Mouse (Mus musculus): ENCODE results near the gene Syvn1. TPM values are rescaled to one million over a fixed set of nuclear protein-coding genes. Genes with fewer than 3 reads are reported as not detected.
A peak's percentile ranks its signal among the peaks of the same experiment; 100 is the strongest.
"Not testable (repeated sequence)": the region's sequence is repeated elsewhere in the genome, so short reads cannot be mapped to it uniquely, and the experiment has no call there.

The Syvn1 gene
- polyA plus RNA-seq, 1 experiment = 27.5 TPM

DNA sequence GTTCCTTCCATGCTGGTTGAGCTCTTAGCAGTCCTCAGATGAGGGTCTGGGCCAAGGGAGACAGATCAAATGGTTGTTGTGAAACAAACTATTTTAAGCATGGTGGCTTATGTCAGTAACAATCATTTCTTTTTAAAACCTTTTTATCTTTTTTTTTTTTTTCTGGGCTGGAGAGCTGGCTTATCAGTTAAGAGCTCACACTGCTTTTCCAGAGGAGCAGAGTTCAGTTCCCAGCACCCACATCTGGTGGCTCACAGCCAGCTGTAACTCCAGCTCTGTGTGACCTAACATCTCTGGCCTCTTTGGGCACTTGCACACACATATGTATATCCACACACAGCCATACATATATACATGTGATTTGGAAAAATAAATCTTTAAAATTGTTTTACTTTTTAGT is 8.7 kb upstream of the Syvn1 start:
- no peak overlapping the region for H3K4me3 ChIP-seq (ENCODE audit: insufficient read depth, low read length)
- TF ChIP-seq CTCF (IDR thresholded peaks at IDR 0.05; ENCODE audit: extremely low read depth, insufficient read depth, low read length) (no peak), POLR2A (IDR thresholded peaks at IDR 0.05; ENCODE audit: extremely low read depth, insufficient read depth, low read length) (no peak)
- H3K27ac ChIP-seq (ENCODE audit: insufficient read depth, low read length) = no peak overlapping the region
- H3K4me1 ChIP-seq (ENCODE audit: control insufficient read depth, insufficient read depth, low read length) = no peaks in the 10 kb centered on the region

DNA sequence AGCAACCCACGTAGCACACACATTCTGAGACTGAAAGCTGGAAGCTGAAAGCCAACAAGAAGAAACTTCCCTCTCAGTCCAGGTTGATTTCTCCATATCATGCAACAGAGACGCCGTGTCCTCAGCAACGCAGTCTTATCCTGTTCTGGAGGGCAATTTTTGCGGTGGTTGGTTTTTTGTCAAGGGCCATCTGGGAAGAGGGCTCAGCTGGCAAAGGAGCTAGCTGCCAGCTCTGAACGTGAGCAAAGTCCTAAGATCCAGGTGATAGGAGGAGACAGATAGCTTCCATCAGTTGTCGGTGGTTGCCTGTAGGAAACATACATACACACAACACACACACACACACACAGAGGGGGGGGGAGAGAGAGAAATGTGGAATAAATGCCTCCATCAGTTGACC is 8.1 kb upstream of the Syvn1 start:
- Histone ChIP-seq H3K4me3 (ENCODE audit: insufficient read depth, low read length) (no peak overlapping the region), H3K27ac (ENCODE audit: insufficient read depth, low read length) (no peak overlapping the region), H3K4me1 (ENCODE audit: control insufficient read depth, insufficient read depth, low read length) (no peaks in the 10 kb centered on the region)
- TF ChIP-seq CTCF (IDR thresholded peaks at IDR 0.05; ENCODE audit: extremely low read depth, insufficient read depth, low read length) = no peak
- no peak for TF ChIP-seq POLR2A (IDR thresholded peaks at IDR 0.05; ENCODE audit: extremely low read depth, insufficient read depth, low read length)

DNA sequence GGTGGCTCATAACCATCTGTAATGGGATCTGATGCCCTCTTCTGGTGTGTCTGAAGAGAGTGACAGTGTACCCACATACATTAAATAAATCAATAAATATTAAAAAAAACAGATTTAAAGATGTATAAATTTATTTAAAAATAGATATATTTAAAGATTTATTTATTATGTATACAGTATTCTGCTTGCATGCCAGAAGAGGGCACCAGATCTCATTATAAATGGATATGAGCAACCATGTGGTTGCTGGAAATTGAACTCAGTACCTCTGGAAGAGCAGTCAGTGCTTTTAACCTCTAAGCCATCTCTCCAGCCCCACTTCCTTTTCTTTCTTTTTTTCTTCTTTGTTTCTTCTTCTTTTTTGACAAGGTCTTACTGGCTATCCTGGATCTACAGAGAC is 6.4 kb upstream of the Syvn1 start:
- TF ChIP-seq POLR2A (IDR thresholded peaks at IDR 0.05; ENCODE audit: extremely low read depth, insufficient read depth, low read length) (no peak), CTCF (IDR thresholded peaks at IDR 0.05; ENCODE audit: extremely low read depth, insufficient read depth, low read length) (no peak)
- no peak overlapping the region for H3K27ac ChIP-seq (ENCODE audit: insufficient read depth, low read length)

DNA sequence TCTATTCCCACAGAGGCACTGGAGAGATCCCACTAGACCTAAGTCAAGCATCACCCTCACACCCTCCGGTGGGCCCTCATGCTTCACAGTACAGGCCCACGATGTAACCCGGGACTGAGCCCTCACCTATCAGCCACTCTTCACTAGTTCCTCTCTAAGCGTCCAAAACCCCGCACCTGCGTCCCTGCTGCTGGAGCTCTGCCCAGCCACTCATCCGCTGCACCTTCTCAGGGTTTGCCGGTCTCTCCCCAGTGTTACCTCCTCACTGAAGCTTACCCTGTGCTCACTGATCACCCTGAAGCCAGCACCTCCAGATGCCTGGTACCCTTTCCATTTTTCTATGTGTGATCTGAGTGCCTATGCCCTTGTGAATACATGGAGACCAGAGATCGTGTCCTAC is 4.1 kb upstream of the Syvn1 start:
- Histone ChIP-seq H3K4me1 (ENCODE audit: control insufficient read depth, insufficient read depth, low read length) (0 out of 2 replicates have a peak, but pooled peaks cover 2% of the 10 kb centered on the region), H3K27ac (ENCODE audit: insufficient read depth, low read length) (no peak overlapping the region), H3K4me3 (ENCODE audit: insufficient read depth, low read length) (no peak overlapping the region)
- TF ChIP-seq POLR2A (IDR thresholded peaks at IDR 0.05; ENCODE audit: extremely low read depth, insufficient read depth, low read length) (no peak), CTCF (IDR thresholded peaks at IDR 0.05; ENCODE audit: extremely low read depth, insufficient read depth, low read length) (no peak)

More for the DNA sequence above, 6.4 kb upstream of the Syvn1 start:
- no peaks in the 10 kb centered on the region for H3K4me1 ChIP-seq (ENCODE audit: control insufficient read depth, insufficient read depth, low read length)
- no peak overlapping the region for H3K4me3 ChIP-seq (ENCODE audit: insufficient read depth, low read length)

DNA sequence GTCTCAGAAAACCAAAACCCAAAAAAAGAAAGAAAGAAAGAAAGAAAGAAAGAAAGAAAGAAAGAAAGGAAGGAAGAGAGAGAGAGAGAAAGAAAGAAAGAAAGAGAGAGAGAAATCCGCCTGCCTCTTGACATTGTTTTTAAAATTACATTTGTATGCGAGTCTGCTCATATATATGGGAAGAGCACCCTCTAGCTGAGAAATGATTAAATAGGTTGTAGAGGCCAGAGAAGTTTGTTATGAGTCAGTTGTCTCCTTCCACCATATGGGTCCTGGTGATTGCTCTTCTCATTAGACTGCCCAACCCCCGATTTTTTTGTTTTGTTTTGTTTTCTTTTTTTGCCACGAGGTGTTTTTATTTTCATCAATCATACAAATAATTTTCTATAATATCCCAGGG is 2.3 kb upstream of the Syvn1 start:
- H3K4me1 ChIP-seq (ENCODE audit: control insufficient read depth, insufficient read depth, low read length); H3K27ac ChIP-seq (ENCODE audit: insufficient read depth, low read length); H3K4me3 ChIP-seq (ENCODE audit: insufficient read depth, low read length): not testable (repeated sequence)

DNA sequence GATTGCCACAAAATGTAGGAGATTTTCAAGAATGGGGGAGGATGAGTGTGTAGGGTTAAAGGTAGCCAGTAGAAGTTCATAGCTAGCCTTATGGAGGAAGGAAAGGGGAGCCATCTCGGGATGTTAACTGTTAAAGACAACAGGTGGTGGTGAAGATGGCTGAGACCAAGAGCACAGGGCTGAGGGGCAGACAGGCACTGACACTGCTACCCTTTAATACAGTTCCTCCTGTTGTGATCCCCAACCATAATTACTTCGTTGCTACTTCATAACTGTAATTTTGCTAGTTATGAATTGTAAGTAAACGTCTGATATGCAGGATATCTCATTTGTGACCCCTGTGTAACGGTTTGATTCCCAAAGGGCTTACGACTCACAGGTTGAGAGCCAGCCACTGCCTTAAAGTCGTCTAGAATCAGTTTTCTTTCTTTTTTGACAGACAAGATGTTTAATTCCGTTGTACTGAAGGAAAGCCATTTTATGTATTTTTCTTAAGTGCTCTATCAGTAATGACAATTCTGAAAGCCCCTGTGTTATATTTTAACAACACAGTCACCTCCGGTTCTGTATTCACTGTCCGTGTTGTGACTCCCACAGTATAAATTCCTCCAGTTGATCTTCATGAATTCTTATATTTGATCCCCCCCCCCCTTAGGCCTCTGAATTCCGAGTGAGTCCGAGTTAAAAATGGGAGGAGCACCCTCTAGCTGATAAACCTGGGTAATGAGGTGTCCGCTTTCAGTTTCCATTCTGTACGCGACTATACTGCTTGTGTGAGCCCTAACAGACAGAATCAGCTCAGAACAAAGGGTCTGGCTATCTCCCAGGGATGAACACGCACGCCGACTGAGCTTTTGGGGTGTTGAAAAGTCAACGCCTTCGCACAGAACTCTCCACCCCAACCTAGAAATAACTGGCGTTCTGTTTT is 746 bp upstream of the Syvn1 start:
- TF ChIP-seq CTCF (IDR thresholded peaks at IDR 0.05; ENCODE audit: extremely low read depth, insufficient read depth, low read length) (no peak), POLR2A (IDR thresholded peaks at IDR 0.05; ENCODE audit: extremely low read depth, insufficient read depth, low read length) (no peak)
- Histone ChIP-seq H3K4me3 (ENCODE audit: insufficient read depth, low read length) (peak overlapping the region; percentile 81), H3K4me1 (ENCODE audit: control insufficient read depth, insufficient read depth, low read length) (peaks cover 6% of the 10 kb centered on the region), H3K27ac (ENCODE audit: insufficient read depth, low read length) (peak overlapping the region; percentile 95)

DNA sequence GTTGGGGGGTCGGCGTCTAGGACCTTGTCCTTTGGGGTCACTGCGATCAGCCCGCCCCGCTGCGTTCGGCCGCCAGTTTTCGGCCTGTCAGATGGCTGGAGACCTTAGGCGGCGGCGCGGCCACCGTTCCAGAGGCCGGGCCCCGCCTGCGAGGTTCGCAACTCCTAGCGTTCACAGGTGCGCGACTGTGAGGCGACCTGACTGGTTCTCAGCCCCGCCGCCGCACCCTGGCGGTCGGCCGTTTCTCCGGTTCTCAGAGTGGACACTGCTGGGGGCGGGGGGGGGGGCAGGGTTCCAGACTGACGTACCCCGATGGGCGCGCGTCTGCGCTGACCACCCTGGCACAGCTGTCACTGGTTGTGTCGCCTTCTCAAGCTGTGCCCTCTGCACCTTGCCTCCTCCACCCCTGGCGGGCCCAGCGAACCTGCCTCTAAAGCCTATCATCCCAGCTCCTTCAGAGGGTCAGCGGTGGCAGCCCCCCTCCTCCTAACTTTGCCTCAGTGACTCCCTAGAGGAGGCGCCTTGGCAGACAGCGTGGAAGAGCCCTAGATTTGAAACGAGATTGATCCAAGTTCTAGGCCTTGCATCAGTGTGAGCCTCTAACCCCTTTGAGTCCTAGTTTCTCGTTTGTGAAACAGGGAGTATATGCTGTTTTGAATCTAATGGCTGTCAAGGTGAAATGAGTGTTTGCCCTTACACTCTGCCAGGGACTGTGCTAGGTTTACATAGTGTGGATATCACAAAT is 950 bp downstream of the Syvn1 start:
- Histone ChIP-seq H3K4me3 (ENCODE audit: insufficient read depth, low read length) (peak overlapping the region; percentile 81), H3K27ac (ENCODE audit: insufficient read depth, low read length) (peak overlapping the region; percentile 48; the same call in 1 of the 2 replicates), H3K4me1 (ENCODE audit: control insufficient read depth, insufficient read depth, low read length) (peaks cover 6% of the 10 kb centered on the region)
- TF ChIP-seq CTCF (IDR thresholded peaks at IDR 0.05; ENCODE audit: extremely low read depth, insufficient read depth, low read length) (no peak), POLR2A (IDR thresholded peaks at IDR 0.05; ENCODE audit: extremely low read depth, insufficient read depth, low read length) (no peak)

DNA sequence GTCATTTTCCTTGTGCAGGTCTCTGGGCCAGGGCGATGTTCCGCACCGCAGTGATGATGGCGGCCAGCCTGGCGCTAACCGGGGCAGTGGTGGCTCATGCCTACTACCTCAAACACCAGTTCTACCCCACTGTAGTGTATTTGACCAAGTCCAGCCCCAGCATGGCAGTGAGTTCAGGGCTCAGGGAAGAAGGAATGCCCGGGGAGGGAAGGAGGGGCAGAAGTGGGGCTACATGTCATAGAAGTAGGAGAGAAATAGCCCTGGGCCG is 1.5 kb downstream of the Syvn1 start:
- no peak for TF ChIP-seq POLR2A (IDR thresholded peaks at IDR 0.05; ENCODE audit: extremely low read depth, insufficient read depth, low read length)
- TF ChIP-seq CTCF (IDR thresholded peaks at IDR 0.05; ENCODE audit: extremely low read depth, insufficient read depth, low read length) = no peak
- peak overlapping the region; percentile 81 for H3K4me3 ChIP-seq (ENCODE audit: insufficient read depth, low read length)
- H3K27ac ChIP-seq (ENCODE audit: insufficient read depth, low read length) = no peak overlapping the region
- H3K4me1 ChIP-seq (ENCODE audit: control insufficient read depth, insufficient read depth, low read length) = peaks cover 6% of the 10 kb centered on the region

DNA sequence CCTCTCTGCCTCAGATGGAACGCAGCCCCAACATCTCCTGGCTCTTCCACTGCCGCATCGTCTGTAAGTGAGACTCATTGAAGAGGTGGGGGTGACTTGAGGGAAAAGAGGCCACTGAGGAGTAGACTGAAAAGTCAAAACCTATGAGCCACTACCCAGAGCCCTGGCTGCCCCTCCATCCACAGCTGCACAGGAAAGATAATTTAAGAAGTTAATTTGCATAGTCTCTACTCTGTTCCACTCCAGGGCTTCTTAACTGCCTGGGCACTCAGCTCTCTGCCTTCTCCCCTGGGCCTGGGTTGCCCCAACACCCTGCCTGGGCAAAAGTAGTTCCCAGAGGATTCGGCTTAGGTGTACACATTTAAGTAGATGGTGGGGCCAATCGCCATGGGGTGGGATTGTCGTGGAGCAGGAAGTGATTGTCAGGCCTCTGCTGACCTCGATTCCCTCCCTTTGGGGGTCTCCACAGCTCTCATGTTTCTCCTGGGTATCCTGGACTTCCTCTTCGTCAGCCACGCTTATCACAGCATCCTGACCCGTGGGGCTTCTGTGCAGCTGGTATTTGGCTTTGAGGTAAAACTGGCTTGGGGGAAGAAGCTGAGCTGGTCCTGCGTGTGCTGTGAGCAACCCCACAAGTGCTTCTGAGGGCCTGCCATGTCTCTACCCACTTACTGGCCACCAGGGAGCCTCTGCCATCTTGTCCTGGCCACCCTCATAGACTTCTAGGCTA is 2.5 kb downstream of the Syvn1 start:
- Histone ChIP-seq H3K4me3 (ENCODE audit: insufficient read depth, low read length) (no peak overlapping the region), H3K27ac (ENCODE audit: insufficient read depth, low read length) (no peak overlapping the region), H3K4me1 (ENCODE audit: control insufficient read depth, insufficient read depth, low read length) (peaks cover 6% of the 10 kb centered on the region)
- TF ChIP-seq POLR2A (IDR thresholded peaks at IDR 0.05; ENCODE audit: extremely low read depth, insufficient read depth, low read length) (no peak), CTCF (IDR thresholded peaks at IDR 0.05; ENCODE audit: extremely low read depth, insufficient read depth, low read length) (no peak)

Data from cortical plate, adult 2 months (tissue).